Mouse (Mus musculus) layer of hippocampus, postnatal 25 days (tissue): Measurements from ENCODE around the gene Ptprg. TPM values are rescaled to one million over a fixed set of nuclear protein-coding genes. Genes with fewer than 3 reads are reported as not detected.
A peak's percentile ranks its signal among the peaks of the same experiment; 100 is the strongest.

ENCODE experiments used
- DNase-seq, 2 experiments: peaks; one replicate each; pipeline ENCODE4 v3.0.0; 2022; ENCODE audit warnings: mixed read lengths in 2 of 2, low spot score in 1 of 2; ENCODE audit errors: extremely low spot score in 1 of 2
- total RNA-seq, 2 experiments: library from RNA; stranded (reverse); gene quantifications; 2 replicates each; pipeline ENCODE4 v1.2.3; 2021

The Ptprg gene
- total RNA-seq, 2 experiments from 2014 or later = 109 to 133 TPM

GRCm38 (mm10) chr14:11678201-11678600 is 124.9 kb downstream of the Ptprg start:
- no peak for DNase-seq

GRCm38 (mm10) chr14:11679741-11680140 is 126.4 kb downstream of the Ptprg start:
- no peak for DNase-seq

- DNase-seq = no peak
Measured at GRCm38 (mm10) chr14:11680621-11681020, 127.3 kb downstream of the Ptprg start.

- DNase-seq = no peak
Measured at GRCm38 (mm10) chr14:11682441-11682840, 129.1 kb downstream of the Ptprg start.

GRCm38 (mm10) chr14:11683386-11684081 is 130.2 kb downstream of the Ptprg start:
- DNase-seq = no peak

GRCm38 (mm10) chr14:11684104-11684503 is 130.8 kb downstream of the Ptprg start:
- no peak for DNase-seq

GRCm38 (mm10) chr14:11687541-11687940 is 134.2 kb downstream of the Ptprg start:
- DNase-seq = no peak

- no peak for DNase-seq
Measured at GRCm38 (mm10) chr14:11688142-11688541, 134.8 kb downstream of the Ptprg start.

GRCm38 (mm10) chr14:11690066-11690465 is 136.7 kb downstream of the Ptprg start:
- DNase-seq = no peak

GRCm38 (mm10) chr14:11691531-11691930 is 138.2 kb downstream of the Ptprg start:
- no peak for DNase-seq

- no peak for DNase-seq
Measured at GRCm38 (mm10) chr14:11698880-11699279, 145.5 kb downstream of the Ptprg start.

GRCm38 (mm10) chr14:11699654-11700053 is 146.3 kb downstream of the Ptprg start:
- DNase-seq = no peak

- no peak for DNase-seq
Measured at GRCm38 (mm10) chr14:11701516-11702249, 148.4 kb downstream of the Ptprg start.

GRCm38 (mm10) chr14:11702770-11703477 is 149.6 kb downstream of the Ptprg start:
- DNase-seq = no peak

- DNase-seq = no peak
Measured at GRCm38 (mm10) chr14:11704871-11705270, 151.5 kb downstream of the Ptprg start.

GRCm38 (mm10) chr14:11709352-11709751 is 156.0 kb downstream of the Ptprg start:
- DNase-seq = no peak

- DNase-seq = peak in 1 of 2 experiments; percentile 45
Measured at GRCm38 (mm10) chr14:11709798-11710197, 156.5 kb downstream of the Ptprg start.

- no peak for DNase-seq
Measured at GRCm38 (mm10) chr14:11710410-11711122, 157.2 kb downstream of the Ptprg start.

GRCm38 (mm10) chr14:11712146-11712545 is 158.8 kb downstream of the Ptprg start:
- DNase-seq = no peak

GRCm38 (mm10) chr14:11716230-11716629 is 162.9 kb downstream of the Ptprg start:
- DNase-seq = no peak

GRCm38 (mm10) chr14:11718201-11718600 is 164.9 kb downstream of the Ptprg start:
- DNase-seq = no peak
